Mouse (Mus musculus): Measurements from ENCODE around the gene Ncoa6. TPM values are rescaled to one million over a fixed set of nuclear protein-coding genes. Genes with fewer than 3 reads are reported as not detected.

Ncoa6 gene
- polyA plus RNA-seq, 1 experiment from 2014 or later = 10.6 TPM

GRCm38 (mm10) chr2:155381643-155382331 is 91.9 kb downstream of the Ncoa6 start:
- Histone ChIP-seq H3K9me3 (ENCODE audit: control insufficient read depth, low read length) (no peaks in the 10 kb centered on the region), H3K27me3 (ENCODE audit: control insufficient read depth, insufficient read depth, low read length) (no peaks in the 10 kb centered on the region), H3K27ac (replicated peaks) (peak overlapping the region; percentile 99), H3K4me3 (ENCODE audit: low read depth, low read length) (peak overlapping the region; percentile 84), H3K36me3 (ENCODE audit: control insufficient read depth, insufficient read depth, low read length) (no peaks in the 10 kb centered on the region; the same call in 1 of the 2 replicates), H3K9ac (ENCODE audit: low read length) (peak overlapping the region; percentile 93), H3K4me2 (replicated peaks; ENCODE audit: low read depth) (peak overlapping the region; percentile 86), H3K4me1 (replicated peaks; ENCODE audit: control insufficient read depth, insufficient read depth) (peaks cover 4% of the 10 kb centered on the region; the same call in 1 of the 2 replicates)
- ATAC-seq (ENCODE audit: low FRiP score, low TSS enrichment) (peak; percentile 91), DNase-seq (ENCODE audit: low spot score) (peak; percentile 98)
- under 1% methylated on average over 55 of the region's 68 CpGs for WGBS
- TF ChIP-seq EP300 (optimal IDR thresholded peaks at IDR 0.05) = no peak
- TF ChIP-seq CTCF (IDR thresholded peaks at IDR 0.05; ENCODE audit: low read depth) = no peak

- no peak for TF ChIP-seq EP300 (optimal IDR thresholded peaks at IDR 0.05)
- no peak for TF ChIP-seq CTCF (IDR thresholded peaks at IDR 0.05; ENCODE audit: low read depth)
- Histone ChIP-seq H3K4me1 (replicated peaks; ENCODE audit: control insufficient read depth, insufficient read depth) (peaks cover 4% of the 10 kb centered on the region; the same call in 1 of the 2 replicates), H3K9me3 (ENCODE audit: control insufficient read depth, low read length) (no peaks in the 10 kb centered on the region), H3K4me2 (replicated peaks; ENCODE audit: low read depth) (peak overlapping the region; percentile 86), H3K9ac (ENCODE audit: low read length) (peak overlapping the region; percentile 93), H3K27me3 (ENCODE audit: control insufficient read depth, insufficient read depth, low read length) (no peaks in the 10 kb centered on the region), H3K27ac (replicated peaks) (peak overlapping the region; percentile 99), H3K36me3 (ENCODE audit: control insufficient read depth, insufficient read depth, low read length) (no peaks in the 10 kb centered on the region; the same call in 1 of the 2 replicates), H3K4me3 (ENCODE audit: low read depth, low read length) (peak overlapping the region; percentile 84)
- under 1% methylated on average over 11 of the region's 11 CpGs for WGBS
- peak; percentile 31; the same call in 1 of the 2 replicates for ATAC-seq (ENCODE audit: low FRiP score, low TSS enrichment)
- DNase-seq (ENCODE audit: low spot score) = peak; percentile 59
These were observed 92.6 kb downstream of the Ncoa6 start for GRCm38 (mm10) chr2:155381060-155381437.

- H3K9me3 ChIP-seq (ENCODE audit: control insufficient read depth, low read length) = no peaks in the 10 kb centered on the region
- peak within 1 kb of the TSS; percentile 93 for H3K9ac ChIP-seq (ENCODE audit: low read length)
- H3K36me3 ChIP-seq (ENCODE audit: control insufficient read depth, insufficient read depth, low read length) = no peaks in the 10 kb centered on the region
- H3K4me3 ChIP-seq (ENCODE audit: low read depth, low read length) = peak within 1 kb of the TSS; percentile 84
- DNase-seq (ENCODE audit: low spot score) (no peak), ATAC-seq (ENCODE audit: low FRiP score, low TSS enrichment) (no peak)
- TF ChIP-seq EP300 (optimal IDR thresholded peaks at IDR 0.05) (no peak), CTCF (IDR thresholded peaks at IDR 0.05; ENCODE audit: low read depth) (no peak)
- H3K4me1 ChIP-seq (replicated peaks; ENCODE audit: control insufficient read depth, insufficient read depth) = peaks cover 4% of the 10 kb centered on the region; the same call in 1 of the 2 replicates
- H3K4me2 ChIP-seq (replicated peaks; ENCODE audit: low read depth) = peak within 1 kb of the TSS; percentile 86
- WGBS = 46% methylated on average over 8 of the region's 8 CpGs
- no peaks in the 10 kb centered on the region for H3K27me3 ChIP-seq (ENCODE audit: control insufficient read depth, insufficient read depth, low read length)
- peak within 1 kb of the TSS; percentile 99 for H3K27ac ChIP-seq (replicated peaks)
These were observed 93.2 kb downstream of the Ncoa6 start, which contains the start of gene Trp53inp2 for GRCm38 (mm10) chr2:155380261-155381059. Gene Trp53inp2 (plus strand): TSS chr2:155381059.

- no peaks in the 10 kb centered on the region; the same call in 1 of the 2 replicates for H3K4me1 ChIP-seq (replicated peaks; ENCODE audit: control insufficient read depth, insufficient read depth)
- 73% methylated on average over 10 of the region's 10 CpGs for WGBS
These were observed 97.5 kb downstream of the Ncoa6 start for GRCm38 (mm10) chr2:155376191-155376590.

GRCm38 (mm10) chr2:155374521-155374920 is 99.2 kb downstream of the Ncoa6 start:
- no peak overlapping the region for H3K4me3 ChIP-seq (ENCODE audit: low read depth, low read length)
- ATAC-seq (ENCODE audit: low FRiP score, low TSS enrichment) (no peak), DNase-seq (ENCODE audit: low spot score) (no peak)
- H3K9me3 ChIP-seq (ENCODE audit: control insufficient read depth, low read length) = no peaks in the 10 kb centered on the region
- H3K4me1 ChIP-seq (replicated peaks; ENCODE audit: control insufficient read depth, insufficient read depth) = no peaks in the 10 kb centered on the region
- H3K9ac ChIP-seq (ENCODE audit: low read length) = no peak overlapping the region
- H3K27ac ChIP-seq (replicated peaks) = no peak overlapping the region
- H3K27me3 ChIP-seq (ENCODE audit: control insufficient read depth, insufficient read depth, low read length) = no peaks in the 10 kb centered on the region
- H3K36me3 ChIP-seq (ENCODE audit: control insufficient read depth, insufficient read depth, low read length) = no peaks in the 10 kb centered on the region
- TF ChIP-seq EP300 (optimal IDR thresholded peaks at IDR 0.05) = no peak
- no peak for TF ChIP-seq CTCF (IDR thresholded peaks at IDR 0.05; ENCODE audit: low read depth)
- H3K4me2 ChIP-seq (replicated peaks; ENCODE audit: low read depth) = no peak overlapping the region

More at GRCm38 (mm10) chr2:155376191-155376590, 97.5 kb downstream of the Ncoa6 start:
- H3K9me3 ChIP-seq (ENCODE audit: control insufficient read depth, low read length) = no peaks in the 10 kb centered on the region
- no peaks in the 10 kb centered on the region for H3K27me3 ChIP-seq (ENCODE audit: control insufficient read depth, insufficient read depth, low read length)
- no peak for TF ChIP-seq CTCF (IDR thresholded peaks at IDR 0.05; ENCODE audit: low read depth)
- no peak for TF ChIP-seq EP300 (optimal IDR thresholded peaks at IDR 0.05)
- DNase-seq (ENCODE audit: low spot score) (no peak), ATAC-seq (ENCODE audit: low FRiP score, low TSS enrichment) (no peak)
- H3K36me3 ChIP-seq (ENCODE audit: control insufficient read depth, insufficient read depth, low read length) = no peaks in the 10 kb centered on the region
- no peak overlapping the region for H3K4me3 ChIP-seq (ENCODE audit: low read depth, low read length)
- no peak overlapping the region for H3K4me2 ChIP-seq (replicated peaks; ENCODE audit: low read depth)
- no peak overlapping the region for H3K9ac ChIP-seq (ENCODE audit: low read length)
- H3K27ac ChIP-seq (replicated peaks) = no peak overlapping the region

Measured in stomach, postnatal 0 days (tissue).